Mouse (Mus musculus) spleen, adult 2 months (tissue): ENCODE measurements around the gene Cfap299.

Experiments used
- CTCF ChIP-seq: fragments of 200-500 bp; IDR thresholded peaks from 2 replicates; pipeline ENCODE4 v1.5.1; 2011; ENCODE audit warnings: mild to moderate bottlenecking, inconsistent platforms; ENCODE audit not compliant: insufficient read depth, insufficient read length, insufficient replicate concordance; ENCODE audit errors: extremely low read depth
- POLR2A ChIP-seq: fragments of 200-500 bp; IDR thresholded peaks from 2 replicates; pipeline ENCODE4 v1.6.1; 2011; ENCODE audit warnings: low read depth, low read length, inconsistent platforms

DNA sequence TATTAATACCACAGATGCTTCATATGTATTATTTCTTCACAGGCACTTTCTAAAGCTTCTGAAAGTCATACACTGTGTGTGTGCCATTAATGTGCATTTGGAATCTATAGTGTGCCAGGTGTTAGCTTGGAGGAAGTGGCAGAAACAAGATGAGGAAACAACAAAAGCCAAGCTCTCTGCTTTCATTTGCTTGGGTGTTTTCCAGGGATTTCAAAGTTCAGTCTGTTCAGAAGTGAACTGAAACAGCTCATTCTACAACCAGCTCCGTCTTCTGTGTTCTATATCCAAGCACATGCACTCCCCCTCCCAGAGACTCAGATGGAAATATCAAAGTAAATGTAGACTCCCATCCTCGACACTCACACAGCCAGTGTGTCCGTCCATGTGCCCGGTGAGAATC lies 449.5 kb downstream of the Cfap299 start:
- TF ChIP-seq CTCF (no peak), POLR2A (no peak)
